Mouse (Mus musculus) c-Kit-negative CD71-positive TER-119-positive erythroid progenitor cells, embryonic 14.5 days (primary cell): Measurements from ENCODE around the gene Lpp.

Source experiments
- DNase-seq: peaks from one replicate; pipeline ENCODE4 v3.0.0-alpha.2; 2013; ENCODE audit warnings: low read depth, low spot score

Lpp gene

GRCm38 (mm10) chr16:24434531-24435114 is 41.3 kb downstream of the Lpp start:
- DNase-seq = no peak

GRCm38 (mm10) chr16:24435115-24435553 is 41.8 kb downstream of the Lpp start:
- DNase-seq = no peak

- no peak for DNase-seq
Measured at GRCm38 (mm10) chr16:24438438-24438837, 45.1 kb downstream of the Lpp start.

- no peak for DNase-seq
Measured at GRCm38 (mm10) chr16:24441338-24441737, 48.0 kb downstream of the Lpp start.

- no peak for DNase-seq
Measured at GRCm38 (mm10) chr16:24442500-24443122, 49.3 kb downstream of the Lpp start.

- DNase-seq = no peak
Measured at GRCm38 (mm10) chr16:24443123-24443515, 49.8 kb downstream of the Lpp start.

GRCm38 (mm10) chr16:24443555-24443954 is 50.2 kb downstream of the Lpp start:
- DNase-seq = no peak

- DNase-seq = no peak
Measured at GRCm38 (mm10) chr16:24444818-24445217, 51.5 kb downstream of the Lpp start.

GRCm38 (mm10) chr16:24445473-24445872 is 52.2 kb downstream of the Lpp start:
- no peak for DNase-seq

- DNase-seq = no peak
Measured at GRCm38 (mm10) chr16:24446449-24446848, 53.1 kb downstream of the Lpp start.

- no peak for DNase-seq
Measured at GRCm38 (mm10) chr16:24447666-24448492, 54.6 kb downstream of the Lpp start.

- no peak for DNase-seq
Measured at GRCm38 (mm10) chr16:24448493-24448845, 55.2 kb downstream of the Lpp start.

GRCm38 (mm10) chr16:24449806-24450205 is 56.5 kb downstream of the Lpp start:
- no peak for DNase-seq

- no peak for DNase-seq
Measured at GRCm38 (mm10) chr16:24450256-24450655, 56.9 kb downstream of the Lpp start.

GRCm38 (mm10) chr16:24451123-24451522 is 57.8 kb downstream of the Lpp start:
- DNase-seq = no peak

- DNase-seq = no peak
Measured at GRCm38 (mm10) chr16:24453536-24453935, 60.2 kb downstream of the Lpp start.

GRCm38 (mm10) chr16:24454493-24454892 is 61.2 kb downstream of the Lpp start:
- no peak for DNase-seq

GRCm38 (mm10) chr16:24455361-24455855 is 62.1 kb downstream of the Lpp start:
- DNase-seq = no peak

GRCm38 (mm10) chr16:24463842-24464241 is 70.5 kb downstream of the Lpp start:
- no peak for DNase-seq

GRCm38 (mm10) chr16:24464436-24464835 is 71.1 kb downstream of the Lpp start:
- no peak for DNase-seq

- no peak for DNase-seq
Measured at GRCm38 (mm10) chr16:24465633-24466032, 72.3 kb downstream of the Lpp start.

GRCm38 (mm10) chr16:24467544-24468290 is 74.4 kb downstream of the Lpp start:
- DNase-seq = no peak
